Mouse (Mus musculus) spleen, adult 10 weeks (tissue): ENCODE data around the gene Gripap1. TPM values are rescaled to one million over a fixed set of nuclear protein-coding genes. Genes with fewer than 3 reads are reported as not detected.

Experiments used
- polyA plus RNA-seq: library from polyadenylated mRNA; stranded (reverse); fragments of 350-450 nt; fragmentation: Illumina TruSeq; extraction: RNeasy Lipid Tissue Mini Kit (QIAGEN cat#74804); gene quantifications from one replicate; pipeline ENCODE4 v1.2.3, GENCODE M21; 2015; ENCODE audit warnings: low replicate concordance; ENCODE audit not compliant: insufficient read depth

Gene Gripap1
- 207 TPM for polyA plus RNA-seq

GRCm38 (mm10) chrX:7789542-7790136, at the start of gene Gripap1:
Gene Gripap1, plus strand, starts transcription at chrX:7789765.

GRCm38 (mm10) chrX:7750432-7751116, 39.0 kb upstream of the Gripap1 start, which contains the start of gene Ccdc120:
Gene Ccdc120, minus strand, starts transcription at chrX:7750905.

DNA sequence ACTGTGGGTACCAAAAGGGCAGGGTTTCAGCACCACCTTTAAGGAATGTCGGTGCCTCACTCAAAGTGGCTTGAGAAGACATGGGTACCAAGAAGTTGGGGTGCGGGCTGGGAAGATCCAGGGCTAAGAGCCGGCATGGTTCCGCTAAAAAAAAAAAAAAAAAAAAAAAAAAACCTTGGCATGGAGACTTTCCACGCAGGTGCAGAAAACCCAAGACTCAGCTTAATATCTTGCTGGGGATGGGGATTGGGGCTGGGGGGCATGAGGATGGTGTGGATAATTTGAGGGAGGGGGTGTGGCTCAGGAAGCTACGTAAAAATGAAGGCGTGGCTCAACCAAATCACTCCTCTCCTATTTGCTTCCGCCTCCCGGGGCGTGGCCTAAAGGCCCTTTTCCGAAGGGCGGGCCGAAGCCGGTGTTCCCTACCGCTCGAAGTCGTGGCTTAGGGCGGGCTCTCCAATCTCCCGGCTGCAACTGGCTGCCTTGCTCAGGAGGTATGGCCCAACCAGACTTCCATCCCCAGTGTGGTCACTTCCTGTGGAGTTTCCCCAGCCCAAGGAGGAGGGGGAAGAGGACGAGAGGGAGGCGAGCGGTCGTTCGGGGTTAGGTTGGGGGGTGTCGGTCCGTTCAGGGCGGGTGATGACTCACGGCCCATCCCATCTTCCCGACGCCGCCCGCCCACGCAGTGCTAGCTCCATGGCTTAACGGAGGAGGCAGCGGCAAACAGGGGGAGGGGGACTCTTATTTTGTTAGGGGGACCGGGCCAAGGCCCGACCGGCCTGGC, 27.2 kb upstream of the Gripap1 start, which contains the start of gene Tfe3:
Tfe3 (plus strand) TSS at position 424 of the 784 bp plus-strand sequence.

GRCm38 (mm10) chrX:7821865-7822779, 32.6 kb downstream of the Gripap1 start, which contains the start of gene Kcnd1:
Gene Kcnd1, plus strand, starts transcription at chrX:7822289.

DNA sequence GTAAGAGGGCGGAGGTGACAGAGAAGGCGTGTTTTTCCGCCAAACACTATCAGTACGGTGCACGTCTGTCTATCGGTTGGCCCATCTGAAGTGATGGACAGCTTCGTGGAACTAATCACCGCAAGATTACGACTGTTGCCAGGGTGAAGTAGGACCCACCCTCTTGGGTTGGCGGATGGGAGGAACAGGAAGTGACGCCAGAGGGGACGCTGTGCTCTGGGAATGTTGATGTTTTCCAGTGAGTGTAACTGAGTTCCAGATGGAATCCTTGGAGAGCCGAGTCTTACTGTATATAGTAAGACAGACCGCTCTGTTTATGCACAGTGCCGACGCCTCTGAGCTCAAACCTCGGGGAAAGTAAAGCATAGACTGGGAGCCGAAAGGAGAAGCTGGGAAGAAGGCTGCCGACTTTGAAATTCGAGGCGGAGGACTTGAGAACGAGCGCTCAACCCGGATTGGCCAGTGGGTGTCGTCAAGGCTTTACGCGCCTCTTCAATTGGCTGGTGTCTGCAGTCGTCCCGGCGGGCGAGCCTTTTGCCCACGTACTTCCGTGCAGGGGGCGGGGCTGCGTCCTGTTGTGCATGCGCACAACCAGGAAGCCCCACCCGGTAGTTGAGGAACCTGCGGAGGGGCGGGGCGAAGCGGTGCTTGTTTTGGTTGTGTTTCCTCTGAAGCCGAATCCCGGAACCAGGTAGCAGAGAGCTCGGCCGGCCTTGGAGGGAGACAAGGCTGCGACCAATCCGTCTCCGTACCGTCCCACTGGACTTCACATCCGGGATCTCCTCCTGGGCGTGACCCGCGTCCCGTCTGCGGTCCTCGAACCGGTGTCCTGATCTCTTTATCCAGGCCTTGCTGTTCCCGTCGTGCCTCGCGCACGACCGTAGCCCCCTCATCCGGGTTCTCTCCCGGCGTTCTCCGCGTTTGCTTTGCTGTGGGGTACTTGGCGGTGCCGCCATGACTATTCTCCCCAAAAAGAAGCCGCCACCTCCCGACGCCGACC, 51.9 kb downstream of the Gripap1 start, which contains the start of gene Otud5:
Otud5 (plus strand) TSS at position 202 of the 1,000 bp plus-strand sequence.

Other genes starting within 250 kb of the Gripap1 start
- 7.6 TPM for gene Foxp3, start 216.1 kb upstream of the Gripap1 start, polyA plus RNA-seq
- gene Ppp1r3f, start 215.5 kb upstream of the Gripap1 start, polyA plus RNA-seq = 2.0 TPM
- 11.4 TPM for gene Ccdc22, start 184.2 kb upstream of the Gripap1 start, polyA plus RNA-seq
- gene Cacna1f, start 182.7 kb upstream of the Gripap1 start, polyA plus RNA-seq = not detected
- gene Syp, start 151.3 kb upstream of the Gripap1 start, polyA plus RNA-seq = 4.1 TPM
- gene Prickle3, start 132.5 kb upstream of the Gripap1 start, polyA plus RNA-seq = 18.5 TPM
- 119 TPM for gene Plp2, start 118.4 kb upstream of the Gripap1 start, polyA plus RNA-seq
- 0.14 TPM for gene Magix, start 108.5 kb upstream of the Gripap1 start, polyA plus RNA-seq
- 51.7 TPM for gene Gpkow, start 92.6 kb upstream of the Gripap1 start, polyA plus RNA-seq
- 38.0 TPM for gene Wdr45, start 75.4 kb upstream of the Gripap1 start, polyA plus RNA-seq
- not detected for gene Gm45208, start 67.5 kb upstream of the Gripap1 start, polyA plus RNA-seq
- gene Praf2, start 61.3 kb upstream of the Gripap1 start, polyA plus RNA-seq = 22.9 TPM
- gene Ccdc120, start 38.9 kb upstream of the Gripap1 start, polyA plus RNA-seq = 2.0 TPM
- 28.7 TPM for gene Tfe3, start 27.2 kb upstream of the Gripap1 start, polyA plus RNA-seq
- 2.4 TPM for gene Kcnd1, start 32.5 kb downstream of the Gripap1 start, polyA plus RNA-seq
- gene Otud5, start 51.6 kb downstream of the Gripap1 start, polyA plus RNA-seq = 173 TPM
- 38.2 TPM for gene Pim2, start 88.5 kb downstream of the Gripap1 start, polyA plus RNA-seq
- gene Slc35a2, start 94.3 kb downstream of the Gripap1 start, polyA plus RNA-seq = 18.6 TPM
- 129 TPM for gene Pqbp1, start 109.5 kb downstream of the Gripap1 start, polyA plus RNA-seq
- gene Timm17b, start 109.6 kb downstream of the Gripap1 start, polyA plus RNA-seq = 22.6 TPM
- not detected for gene Gm10491, start 118.1 kb downstream of the Gripap1 start, polyA plus RNA-seq
- gene Gm10490, start 119.8 kb downstream of the Gripap1 start, polyA plus RNA-seq = not detected
- not detected for gene Pcsk1n, start 130.1 kb downstream of the Gripap1 start, polyA plus RNA-seq
- not detected for gene Eras, start 138.8 kb downstream of the Gripap1 start, polyA plus RNA-seq
- 14.7 TPM for gene Hdac6, start 158.1 kb downstream of the Gripap1 start, polyA plus RNA-seq
- gene Gata1, start 188.3 kb downstream of the Gripap1 start, polyA plus RNA-seq = 6.3 TPM
- not detected for gene Glod5, start 228.7 kb downstream of the Gripap1 start, polyA plus RNA-seq